Mouse (Mus musculus) heart, postnatal 36 days (tissue): ENCODE data around the gene Tulp1. TPM values are rescaled to one million over a fixed set of nuclear protein-coding genes. Genes with fewer than 3 reads are reported as not detected.
"Not testable (repeated sequence)": the region's sequence is repeated elsewhere in the genome, so short reads cannot be mapped to it uniquely, and the experiment has no call there.

Source experiments
- DNase-seq, 2 experiments: peaks; one replicate each; pipeline ENCODE4 v3.0.0; 2021 to 2022
- intact Hi-C: fragments of 180-260 bp; cut with DNase I; formaldehyde crosslinking; loops from one replicate; pipeline ENCODE4 v1.15.1; 2025
- total RNA-seq, 2 experiments: library from RNA; stranded (reverse); gene quantifications; 2 replicates each; pipeline ENCODE4 v1.2.3; 2021

Tulp1 gene
- not detected for total RNA-seq

GRCm38 (mm10) chr17:28365122-28365521 lies at the start of gene Tulp1:
Gene Tulp1, minus strand, starts transcription at chr17:28365222.
- intact Hi-C loops: loop anchor here (5.0 kb wide), 1 partner anchor 138 kb away; no protein-coding TSS in a partner anchor
- DNase-seq: no peak

GRCm38 (mm10) chr17:28411381-28411960 lies 46.4 kb upstream of the Tulp1 start:
- intact Hi-C loops: no loop called here
- DNase-seq: no peak

- intact Hi-C loops: no loop called here
- DNase-seq: no peak
Observed at GRCm38 (mm10) chr17:28410731-28411130, 45.7 kb upstream of the Tulp1 start.

- DNase-seq: no peak
- intact Hi-C loops: no loop called here
Observed at GRCm38 (mm10) chr17:28408251-28408918, 43.4 kb upstream of the Tulp1 start.

GRCm38 (mm10) chr17:28407418-28408250 lies 42.6 kb upstream of the Tulp1 start:
- intact Hi-C loops: loop anchor here (1.0 kb wide), 2 partner anchors 48 to 121 kb away; no protein-coding TSS in a partner anchor
- DNase-seq: peak; percentile 81

GRCm38 (mm10) chr17:28406471-28406870 lies 41.4 kb upstream of the Tulp1 start:
- intact Hi-C loops: no loop called here
- DNase-seq: no peak

- DNase-seq, intact Hi-C loops: not testable (repeated sequence)
Observed at GRCm38 (mm10) chr17:28404745-28405144, 39.7 kb upstream of the Tulp1 start.

GRCm38 (mm10) chr17:28404301-28404700 lies 39.3 kb upstream of the Tulp1 start:
- no peak for DNase-seq
- intact Hi-C loops: no loop called here

GRCm38 (mm10) chr17:28394994-28395393 lies 30.0 kb upstream of the Tulp1 start:
- DNase-seq: no peak
- intact Hi-C loops: no loop called here

GRCm38 (mm10) chr17:28394051-28394765 lies 29.2 kb upstream of the Tulp1 start:
- no peak for DNase-seq
- intact Hi-C loops: no loop called here

GRCm38 (mm10) chr17:28391568-28392432 lies 26.8 kb upstream of the Tulp1 start:
- no peak for DNase-seq
- intact Hi-C loops: no loop called here

- DNase-seq: no peak
- intact Hi-C loops: no loop called here
Observed at GRCm38 (mm10) chr17:28388534-28388933, 23.5 kb upstream of the Tulp1 start.

- peak; percentile 81 to 87 for DNase-seq
- intact Hi-C loops: loop anchor here (1.0 kb wide), 1 partner anchor 142 kb away; no protein-coding TSS in a partner anchor
Observed at GRCm38 (mm10) chr17:28386150-28386905, 21.3 kb upstream of the Tulp1 start.

GRCm38 (mm10) chr17:28384298-28384697 lies 19.3 kb upstream of the Tulp1 start:
- intact Hi-C loops: no loop called here
- peak in 1 of 2 experiments; percentile 27 for DNase-seq

GRCm38 (mm10) chr17:28380255-28380654 lies 15.2 kb upstream of the Tulp1 start:
- DNase-seq: no peak
- intact Hi-C loops: no loop called here

- no peak for DNase-seq
- intact Hi-C loops: no loop called here
Observed at GRCm38 (mm10) chr17:28375592-28376061, 10.6 kb upstream of the Tulp1 start.

- intact Hi-C loops: no loop called here
- no peak for DNase-seq
Observed at GRCm38 (mm10) chr17:28374494-28374893, 9.5 kb upstream of the Tulp1 start.

GRCm38 (mm10) chr17:28373821-28374220 lies 8.8 kb upstream of the Tulp1 start:
- intact Hi-C loops: no loop called here
- peak in 1 of 2 experiments; percentile 41 for DNase-seq

GRCm38 (mm10) chr17:28371941-28372340 lies 6.9 kb upstream of the Tulp1 start:
- DNase-seq: no peak
- intact Hi-C loops: no loop called here
